Mouse (Mus musculus) cerebellum, adult (tissue): ENCODE data around the gene Mtch1.
"Not testable (repeated sequence)": the region's sequence is repeated elsewhere in the genome, so short reads cannot be mapped to it uniquely, and the experiment has no call there.

Experiments used
- ATAC-seq: cut with Nextera tagmentation; 2 replicates; pipeline ENCODE4 v1.9.2; 2017; ENCODE audit warnings: mild to moderate bottlenecking, moderate library complexity, mixed read lengths; ENCODE audit not compliant: insufficient number of reproducible peaks, low FRiP score, low TSS enrichment

Gene Mtch1

GRCm38 (mm10) chr17:29347645-29348256 lies at the start of gene Mtch1:
TSS of gene Mtch1 (minus strand) at chr17:29347934.
- ATAC-seq, result peak; percentile 91

- peak; percentile 85 for ATAC-seq
Measured at GRCm38 (mm10) chr17:29396821-29397242, 49.1 kb upstream of the Mtch1 start.

GRCm38 (mm10) chr17:29396056-29396799 lies 48.5 kb upstream of the Mtch1 start:
- no peak for ATAC-seq

GRCm38 (mm10) chr17:29395381-29395780 lies 47.6 kb upstream of the Mtch1 start:
- no peak for ATAC-seq

GRCm38 (mm10) chr17:29394761-29395160 lies 47.0 kb upstream of the Mtch1 start:
- ATAC-seq, result not testable (repeated sequence)

GRCm38 (mm10) chr17:29394106-29394760 lies 46.5 kb upstream of the Mtch1 start:
- no peak for ATAC-seq

GRCm38 (mm10) chr17:29393335-29394089 lies 45.8 kb upstream of the Mtch1 start:
- no peak for ATAC-seq

- ATAC-seq, result no peak
Measured at GRCm38 (mm10) chr17:29391280-29391679, 43.5 kb upstream of the Mtch1 start.

- no peak for ATAC-seq
Measured at GRCm38 (mm10) chr17:29388978-29389377, 41.2 kb upstream of the Mtch1 start.

GRCm38 (mm10) chr17:29385746-29386145 lies 38.0 kb upstream of the Mtch1 start:
- ATAC-seq, result no peak

GRCm38 (mm10) chr17:29384850-29385438 lies 37.2 kb upstream of the Mtch1 start:
- no peak for ATAC-seq

GRCm38 (mm10) chr17:29383923-29384322 lies 36.2 kb upstream of the Mtch1 start:
- ATAC-seq, result no peak

GRCm38 (mm10) chr17:29382417-29382816 lies 34.7 kb upstream of the Mtch1 start:
- ATAC-seq, result no peak

- 0 out of 2 replicates have a peak, but pooled peaks have one; percentile 15 for ATAC-seq
Measured at GRCm38 (mm10) chr17:29381472-29381871, 33.7 kb upstream of the Mtch1 start.

- no peak for ATAC-seq
Measured at GRCm38 (mm10) chr17:29380241-29380640, 32.5 kb upstream of the Mtch1 start.

- no peak for ATAC-seq
Measured at GRCm38 (mm10) chr17:29378056-29378455, 30.3 kb upstream of the Mtch1 start.

GRCm38 (mm10) chr17:29375871-29376270 lies 28.1 kb upstream of the Mtch1 start:
- ATAC-seq, result no peak

- ATAC-seq, result peak; percentile 58; the same call in 1 of the 2 replicates
Measured at GRCm38 (mm10) chr17:29370984-29371723, 23.4 kb upstream of the Mtch1 start.

GRCm38 (mm10) chr17:29368726-29369125 lies 21.0 kb upstream of the Mtch1 start:
- ATAC-seq, result no peak
